Mouse (Mus musculus) heart, embryonic 13.5 days (tissue): ENCODE data around the gene Car7. TPM values are rescaled to one million over a fixed set of nuclear protein-coding genes. Genes with fewer than 3 reads are reported as not detected.

Source experiments
- ATAC-seq: fragments of 200-750 bp; cut with Nextera tagmentation; 2 replicates; pipeline ENCODE4 v1.8.0; 2017; ENCODE audit warnings: moderate TSS enrichment; ENCODE audit not compliant: insufficient number of reproducible peaks, low FRiP score, low TSS enrichment; ENCODE audit errors: extremely low read depth
- H3K27ac ChIP-seq: fragments of 300-500 bp; sonication (generic); replicated peaks from 2 replicates; pipeline ENCODE4 v1.5.1; 2015; ENCODE audit warnings: moderate library complexity, mild to moderate bottlenecking, inconsistent platforms
- H3K27me3 ChIP-seq: fragments of 300-500 bp; sonication (generic); replicated peaks from 2 replicates; pipeline ENCODE4 v1.6.1; 2015; ENCODE audit warnings: mild to moderate bottlenecking, inconsistent platforms
- H3K36me3 ChIP-seq: fragments of 300-500 bp; sonication (generic); 2 replicates; pipeline ENCODE4 v1.6.1; 2015; ENCODE audit warnings: mild to moderate bottlenecking, inconsistent platforms
- H3K4me1 ChIP-seq: fragments of 300-500 bp; sonication (generic); 2 replicates; pipeline ENCODE4 v1.6.1; 2015; ENCODE audit warnings: inconsistent platforms
- H3K4me2 ChIP-seq: fragments of 300-500 bp; sonication (generic); 2 replicates; pipeline ENCODE4 v1.6.1; 2015; ENCODE audit warnings: inconsistent platforms, mild to moderate bottlenecking, moderate library complexity
- H3K4me3 ChIP-seq: fragments of 300-500 bp; sonication (generic); 2 replicates; pipeline ENCODE4 v1.5.1; 2015; ENCODE audit warnings: moderate library complexity, mild to moderate bottlenecking, inconsistent platforms
- H3K9ac ChIP-seq: fragments of 300-500 bp; sonication (generic); 2 replicates; pipeline ENCODE4 v1.6.1; 2015; ENCODE audit warnings: inconsistent platforms, mild to moderate bottlenecking, moderate library complexity
- H3K9me3 ChIP-seq: fragments of 300-500 bp; sonication (generic); 2 replicates; pipeline ENCODE4 v1.6.1; 2016; ENCODE audit warnings: inconsistent platforms
- WGBS: fragments of 180-500 bp; shearing (Covaris S2); methylation state at CpG from one replicate; pipeline ENCODE4 v1.1.7; 2015; ENCODE audit warnings: mixed read lengths; 5-methylcytosine and 5-hydroxymethylcytosine counted together
- polyA plus RNA-seq: library from polyadenylated mRNA; unstranded; fragments of >200 nt; fragmentation: Nextera tagmentation; extraction: Ambion mirVana; gene quantifications from 2 replicates; pipeline ENCODE4 v1.2.1, GENCODE M21; 2015

Car7 gene
- polyA plus RNA-seq, 1 experiment from 2014 or later = 0.80 TPM

DNA sequence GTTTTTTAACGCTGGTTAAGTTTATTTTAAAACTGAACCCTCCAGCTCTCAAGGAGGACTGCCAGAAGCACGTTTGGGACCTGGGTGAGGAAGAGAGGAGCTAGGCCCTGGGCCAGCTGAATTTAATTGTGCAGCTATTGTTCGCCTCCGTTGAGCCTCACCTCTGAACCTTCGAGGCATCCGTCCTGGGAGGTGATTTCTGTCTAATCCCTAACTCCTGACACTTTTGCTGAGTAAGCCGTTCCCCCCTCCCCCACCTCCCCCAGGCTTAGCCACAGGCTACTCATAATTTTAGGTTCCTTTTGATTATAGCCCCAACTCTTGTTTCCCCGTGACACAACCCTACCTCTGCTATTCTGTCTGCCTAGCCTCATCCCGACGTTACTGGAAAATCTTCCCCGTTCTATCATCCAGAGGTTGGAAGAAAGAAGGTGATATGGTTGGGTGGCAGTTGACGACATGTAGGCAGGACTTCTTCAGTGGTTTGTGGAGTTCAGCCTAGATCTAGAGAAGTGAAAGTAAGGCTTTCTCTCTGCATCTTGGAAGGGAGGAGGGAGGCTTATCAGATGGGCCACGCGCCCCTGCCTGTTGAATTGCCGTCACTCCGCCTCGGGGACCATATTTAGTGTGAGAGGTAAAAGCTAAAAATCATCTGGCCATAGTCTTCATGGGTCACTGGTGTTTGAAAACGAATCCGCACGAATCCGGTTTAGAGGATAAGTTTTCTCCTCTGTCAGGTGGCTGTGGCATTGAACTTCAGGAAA, 61.5 kb downstream of the Car7 start:
- Histone ChIP-seq H3K4me2 (no peak overlapping the region), H3K4me3 (no peak overlapping the region), H3K4me1 (peaks cover 15% of the 10 kb centered on the region), H3K9me3 (no peaks in the 10 kb centered on the region), H3K27me3 (no peaks in the 10 kb centered on the region), H3K27ac (no peak overlapping the region), H3K36me3 (peaks cover 40% of the 10 kb centered on the region), H3K9ac (no peak overlapping the region)
- no peak for ATAC-seq
- 77% methylated on average over 21 of the region's 21 CpGs for WGBS

GRCm38 (mm10) chr8:104597656-104598055, 63.2 kb downstream of the Car7 start:
- no peak for ATAC-seq
- peaks cover 40% of the 10 kb centered on the region for H3K36me3 ChIP-seq
- H3K9me3 ChIP-seq = no peaks in the 10 kb centered on the region
- 69% methylated on average over 6 of the region's 6 CpGs for WGBS
- no peak overlapping the region for H3K4me3 ChIP-seq
- H3K4me2 ChIP-seq = no peak overlapping the region
- no peak overlapping the region for H3K27ac ChIP-seq
- H3K4me1 ChIP-seq = peaks cover 18% of the 10 kb centered on the region
- H3K9ac ChIP-seq = no peak overlapping the region
- no peaks in the 10 kb centered on the region for H3K27me3 ChIP-seq

DNA sequence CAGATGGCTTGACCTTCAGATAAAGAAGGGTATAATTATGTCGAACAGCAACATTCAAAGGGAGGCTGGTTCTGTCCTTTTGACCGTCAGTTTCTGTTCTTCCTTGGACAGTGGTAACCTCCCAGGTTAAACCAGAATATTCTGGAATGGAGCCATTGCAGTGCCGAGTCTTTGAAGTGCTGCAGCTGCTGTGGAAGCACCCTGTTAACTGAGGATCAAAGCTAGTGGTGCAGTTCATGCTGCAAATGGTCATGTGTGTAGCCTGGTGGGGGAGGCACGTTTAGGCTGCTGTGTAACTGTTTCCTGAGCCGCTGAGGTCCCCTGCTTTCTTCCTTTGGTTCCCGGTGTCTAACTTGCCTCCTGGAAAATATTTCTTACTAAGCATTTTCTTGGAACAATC, 64.0 kb downstream of the Car7 start:
- Histone ChIP-seq H3K27ac (no peak overlapping the region), H3K36me3 (peaks cover 38% of the 10 kb centered on the region), H3K27me3 (no peaks in the 10 kb centered on the region), H3K4me2 (no peak overlapping the region), H3K9ac (no peak overlapping the region), H3K4me1 (peaks cover 25% of the 10 kb centered on the region), H3K4me3 (no peak overlapping the region), H3K9me3 (no peaks in the 10 kb centered on the region)
- 53% methylated on average over 6 of the region's 6 CpGs for WGBS
- no peak for ATAC-seq

Other genes with a start within 250 kb of the Car7 start
- not detected in 2 replicates for gene Cmtm2a, start 241.5 kb upstream of the Car7 start, polyA plus RNA-seq
- not detected in 2 replicates for gene Gm45711, start 224.6 kb upstream of the Car7 start, polyA plus RNA-seq
- not detected in 2 replicates for gene Cmtm1, start 224.5 kb upstream of the Car7 start, polyA plus RNA-seq
- not detected in 2 replicates for gene Gm11020, start 213.1 kb upstream of the Car7 start, polyA plus RNA-seq
- gene Cmtm2b, start 212.5 kb upstream of the Car7 start, polyA plus RNA-seq = not detected in 2 replicates
- gene Cmtm3, start 195.3 kb upstream of the Car7 start, polyA plus RNA-seq = 95.9 and 100 TPM in 2 replicates
- gene Cmtm4, start 138.9 kb upstream of the Car7 start, polyA plus RNA-seq = 1.2 and 1.6 TPM in 2 replicates
- 45.0 and 51.1 TPM in 2 replicates for gene Dync1li2, start 91.6 kb upstream of the Car7 start, polyA plus RNA-seq
- gene Terb1, start 24.8 kb upstream of the Car7 start, polyA plus RNA-seq = 0.05 and 0.15 TPM in 2 replicates
- gene Nae1, start 52 bp upstream of the Car7 start, polyA plus RNA-seq = 71.5 and 73.8 TPM in 2 replicates
- gene Pdp2, start 56.8 kb downstream of the Car7 start, polyA plus RNA-seq = 7.1 and 7.3 TPM in 2 replicates
- 18.2 and 18.4 TPM in 2 replicates for gene Cdh16, start 89.7 kb downstream of the Car7 start, polyA plus RNA-seq
- gene Rrad, start 96.6 kb downstream of the Car7 start, polyA plus RNA-seq = 285 and 323 TPM in 2 replicates
- gene Ciao2b, start 107.3 kb downstream of the Car7 start, polyA plus RNA-seq = 186 and 228 TPM in 2 replicates
- gene Ces2a, start 199.3 kb downstream of the Car7 start, polyA plus RNA-seq = 0.23 TPM in 1 of 2 replicates, not detected in the other